In genomic region chr5:114651002-114651401, GRCm38 (mm10) we compare ENCODE assay signal across 13 mouse cellular contexts. TPM values are rescaled to one million over a fixed set of nuclear protein-coding genes. Genes with fewer than 3 reads are reported as not detected.
A peak's percentile ranks its signal among the peaks of the same experiment; 100 is the strongest.
DNase-seq lines count a peak whose midpoint lies in the region; ATAC-seq and TF ChIP-seq lines count a peak whose summit lies in the region.
"Had no signal": no experiment of that assay in that cellular context is flagged by ENCODE, and none has a peak within 500 bp of the region (broad histone marks: within the 10 kb centered on the region; RNA-seq: fewer than 3 reads in every experiment).

No protein-coding gene starts in this region.

- H3K9ac ChIP-seq in forebrain, postnatal 0 days = no peak overlapping the region
- H3K9ac ChIP-seq in forebrain, embryonic 14.5 days (ENCODE audit: low read length) = no peak overlapping the region
- no peak overlapping the region for H3K9ac ChIP-seq in lung, embryonic 15.5 days
- peak overlapping the region; percentile 26; the same call in 1 of the 2 replicates for H3K9ac ChIP-seq in hindbrain, embryonic 16.5 days (ENCODE audit: low read depth, low read length)
- H3K9ac ChIP-seq: forebrain, embryonic 13.5 days; liver, embryonic 13.5 days had no signal

- no peak overlapping the region for H3K4me3 ChIP-seq in forebrain, postnatal 0 days (ENCODE audit: low read depth, low read length)
- H3K4me3 ChIP-seq in forebrain, embryonic 14.5 days (ENCODE audit: low read depth, low read length) = no peak overlapping the region
- H3K4me3 ChIP-seq in lung, embryonic 15.5 days = no peak overlapping the region
- H3K4me3 ChIP-seq in hindbrain, embryonic 16.5 days (ENCODE audit: low read length) = no peak overlapping the region
- H3K4me3 ChIP-seq in layer of hippocampus, adult 2 months = no peak overlapping the region
- H3K4me3 ChIP-seq: forebrain, embryonic 13.5 days; liver, embryonic 13.5 days had no signal

- ATAC-seq in forebrain, postnatal 0 days = peak; percentile 14; the same call in 1 of the 2 replicates
- ATAC-seq in forebrain, embryonic 14.5 days = no peak
- no peak for ATAC-seq in lung, embryonic 15.5 days (ENCODE audit: borderline replicate concordance, extremely low read depth, low FRiP score, low TSS enrichment)
- ATAC-seq in hindbrain, embryonic 16.5 days = no peak
- ATAC-seq: forebrain, embryonic 13.5 days had no signal

- WGBS in forebrain, postnatal 0 days = 46% methylated on average over 14 of the region's 14 CpGs
- WGBS in forebrain, embryonic 14.5 days = 41% methylated on average over 14 of the region's 14 CpGs
- 30% methylated on average over 14 of the region's 14 CpGs for WGBS in lung, embryonic 15.5 days
- WGBS in hindbrain, embryonic 16.5 days = 41% methylated on average over 13 of the region's 14 CpGs

- no peaks in the 10 kb centered on the region for H3K36me3 ChIP-seq in forebrain, postnatal 0 days (ENCODE audit: insufficient read depth)
- no peaks in the 10 kb centered on the region for H3K36me3 ChIP-seq in forebrain, embryonic 14.5 days (ENCODE audit: control insufficient read depth, insufficient read depth, low read length)
- H3K36me3 ChIP-seq in lung, embryonic 15.5 days = no peaks in the 10 kb centered on the region
- H3K36me3 ChIP-seq in hindbrain, embryonic 16.5 days (ENCODE audit: control insufficient read depth, insufficient read depth, low read length) = no peaks in the 10 kb centered on the region
- H3K36me3 ChIP-seq: liver, embryonic 13.5 days had no signal

- 0 out of 2 replicates have a peak, but pooled peaks cover 7% of the 10 kb centered on the region for H3K4me1 ChIP-seq in forebrain, postnatal 0 days (ENCODE audit: insufficient read depth)
- peaks cover 6% of the 10 kb centered on the region; the same call in 1 of the 2 replicates for H3K4me1 ChIP-seq in forebrain, embryonic 14.5 days (ENCODE audit: control insufficient read depth, insufficient read depth, low read length)
- H3K4me1 ChIP-seq in lung, embryonic 15.5 days = peaks cover 27% of the 10 kb centered on the region
- H3K4me1 ChIP-seq in hindbrain, embryonic 16.5 days (ENCODE audit: control insufficient read depth, insufficient read depth, low read depth, low read length) = peaks cover 13% of the 10 kb centered on the region

- no peak overlapping the region for H3K27ac ChIP-seq in forebrain, postnatal 0 days (ENCODE audit: low read depth, low read length)
- H3K27ac ChIP-seq in forebrain, embryonic 14.5 days (ENCODE audit: low read depth, low read length) = no peak overlapping the region
- H3K27ac ChIP-seq in lung, embryonic 15.5 days = no peak overlapping the region
- H3K27ac ChIP-seq in hindbrain, embryonic 16.5 days (ENCODE audit: low read depth, low read length) = no peak overlapping the region
- H3K27ac ChIP-seq in layer of hippocampus, adult 2 months = no peak overlapping the region
- H3K27ac ChIP-seq: forebrain, embryonic 13.5 days; liver, embryonic 13.5 days had no signal

- no peak for DNase-seq in forebrain, postnatal 0 days
- no peak for DNase-seq in forebrain, embryonic 14.5 days (ENCODE audit: low spot score)
- no peak for DNase-seq in lung, postnatal 4 days
- DNase-seq in natural killer cell, adult 2 months (ENCODE audit: low spot score in 2 of 2) = peak; percentile 51 to 59
- no peak for DNase-seq in layer of hippocampus, adult 2 months (ENCODE audit: low spot score in 2 of 2)
- no peak for DNase-seq in adrenal gland, adult 18-20 months (ENCODE audit: low spot score in 2 of 2)
- DNase-seq: cerebellum, adult 9-11 months; kidney, adult 2 months; liver, embryonic 13.5 days; thymus, adult 2 months had no signal

- no peaks in the 10 kb centered on the region for H3K9me3 ChIP-seq in forebrain, postnatal 0 days (ENCODE audit: low read length)
- H3K9me3 ChIP-seq in forebrain, embryonic 14.5 days (replicated peaks; ENCODE audit: control insufficient read depth, low read length) = no peaks in the 10 kb centered on the region
- no peaks in the 10 kb centered on the region for H3K9me3 ChIP-seq in lung, embryonic 15.5 days
- no peaks in the 10 kb centered on the region for H3K9me3 ChIP-seq in hindbrain, embryonic 16.5 days (ENCODE audit: control insufficient read depth, low read length)
- H3K9me3 ChIP-seq: forebrain, embryonic 13.5 days; liver, embryonic 13.5 days had no signal

- 0 out of 2 replicates have a peak, but pooled peaks cover 2% of the 10 kb centered on the region for H3K27me3 ChIP-seq in forebrain, postnatal 0 days (ENCODE audit: insufficient read depth, low read length)
- 0 out of 2 replicates have a peak, but pooled peaks cover 9% of the 10 kb centered on the region for H3K27me3 ChIP-seq in forebrain, embryonic 14.5 days (replicated peaks; ENCODE audit: control insufficient read depth, insufficient read depth, low read length)
- H3K27me3 ChIP-seq in lung, embryonic 15.5 days = peaks cover 10% of the 10 kb centered on the region; the same call in 1 of the 2 replicates
- no peaks in the 10 kb centered on the region; the same call in 1 of the 2 replicates for H3K27me3 ChIP-seq in hindbrain, embryonic 16.5 days (replicated peaks; ENCODE audit: control insufficient read depth, insufficient read depth, low read length)

- no peak for TF ChIP-seq CTCF in forebrain, postnatal 0 days (IDR thresholded peaks at IDR 0.05; ENCODE audit: low read depth)
- no peak for TF ChIP-seq CTCF in layer of hippocampus, adult 2 months (conservative IDR thresholded peaks at IDR 0.05)

- no peak overlapping the region for H3K4me2 ChIP-seq in forebrain, postnatal 0 days (ENCODE audit: low read depth)
- H3K4me2 ChIP-seq in forebrain, embryonic 14.5 days (ENCODE audit: low read length) = no peak overlapping the region
- H3K4me2 ChIP-seq in lung, embryonic 15.5 days = peak overlapping the region; percentile 35; the same call in 1 of the 2 replicates
- no peak overlapping the region for H3K4me2 ChIP-seq in hindbrain, embryonic 16.5 days (ENCODE audit: low read length)
- H3K4me2 ChIP-seq: forebrain, embryonic 13.5 days; liver, embryonic 13.5 days had no signal

RNA-seq across cellular contexts. Expression of gene Trpv4, which starts 7.2 kb away (rescaled TPM):
- 0.81 and 1.5 TPM in 2 replicates for total RNA-seq in forebrain, postnatal 0 days (2014; rRNA removed)
- 1.3 and 2.4 TPM in 2 replicates for polyA plus RNA-seq in forebrain, postnatal 0 days (2015; fragmentation: Nextera tagmentation; extraction: Ambion mirVana)
- polyA plus RNA-seq in forebrain, embryonic 14.5 days (2014; fragmentation: Nextera tagmentation; extraction: Ambion mirVana) = 0.55 and 0.79 TPM in 2 replicates
- 2.0 and 2.2 TPM in 2 replicates for polyA plus RNA-seq in lung, embryonic 15.5 days (2015; fragmentation: Nextera tagmentation; extraction: Ambion mirVana)
- polyA plus RNA-seq in hindbrain, embryonic 16.5 days (2015; fragmentation: Nextera tagmentation; extraction: Ambion mirVana) = 2.3 and 3.0 TPM in 2 replicates
- 1 to 10 TPM; 2.0 to 2.3 TPM for total RNA-seq in layer of hippocampus, adult 2 months (2021)
- 1 to 10 TPM; 3.0 to 4.6 TPM for total RNA-seq in adrenal gland, adult 18-20 months (2021)

RNA-seq across cellular contexts. Expression of gene Gltp, which starts 39.8 kb away (rescaled TPM):
- total RNA-seq in forebrain, postnatal 0 days (2014; rRNA removed) = 14.1 and 19.8 TPM in 2 replicates
- 26.4 and 32.1 TPM in 2 replicates for polyA plus RNA-seq in forebrain, postnatal 0 days (2015; fragmentation: Nextera tagmentation; extraction: Ambion mirVana)
- 31.2 and 32.4 TPM in 2 replicates for polyA plus RNA-seq in forebrain, embryonic 14.5 days (2014; fragmentation: Nextera tagmentation; extraction: Ambion mirVana)
- 95.4 and 106 TPM in 2 replicates for polyA plus RNA-seq in lung, embryonic 15.5 days (2015; fragmentation: Nextera tagmentation; extraction: Ambion mirVana)
- 49.9 and 53.4 TPM in 2 replicates for polyA plus RNA-seq in hindbrain, embryonic 16.5 days (2015; fragmentation: Nextera tagmentation; extraction: Ambion mirVana)
- total RNA-seq in layer of hippocampus, adult 2 months (2021) = 10 to 100 TPM; 23.6 to 27.3 TPM
- total RNA-seq in adrenal gland, adult 18-20 months (2021) = 10 to 100 TPM; 40.7 to 49.2 TPM

RNA-seq across cellular contexts. Expression of gene Tchp, which starts 56.6 kb away (rescaled TPM):
- 14.1 and 14.4 TPM in 2 replicates for total RNA-seq in forebrain, postnatal 0 days (2014; rRNA removed)
- polyA plus RNA-seq in forebrain, postnatal 0 days (2015; fragmentation: Nextera tagmentation; extraction: Ambion mirVana) = 7.4 and 11.8 TPM in 2 replicates
- 7.1 and 10.4 TPM in 2 replicates for polyA plus RNA-seq in forebrain, embryonic 14.5 days (2014; fragmentation: Nextera tagmentation; extraction: Ambion mirVana)
- polyA plus RNA-seq in lung, embryonic 15.5 days (2015; fragmentation: Nextera tagmentation; extraction: Ambion mirVana) = 12.3 and 12.8 TPM in 2 replicates
- 15.6 and 16.9 TPM in 2 replicates for polyA plus RNA-seq in hindbrain, embryonic 16.5 days (2015; fragmentation: Nextera tagmentation; extraction: Ambion mirVana)
- 10 to 100 TPM; 12.7 to 19.3 TPM for total RNA-seq in layer of hippocampus, adult 2 months (2021)
- 1 to 10 TPM; 7.1 to 8.5 TPM for total RNA-seq in adrenal gland, adult 18-20 months (2021)

Comparison
In these comparisons a context has a peak if more than half of its experiments do, and no peak if none do; other contexts are left out.
1. DNase-seq: peak in natural killer cell, adult 2 months (2 of 2); none in forebrain, postnatal 0 days (single experiment), forebrain, embryonic 14.5 days (single experiment), lung, postnatal 4 days (0 of 2), layer of hippocampus, adult 2 months (0 of 2) and adrenal gland, adult 18-20 months (0 of 2).